Mouse (Mus musculus): Measurements from ENCODE around the gene Ppie.
A peak's percentile ranks its signal among the peaks of the same experiment; 100 is the strongest.
"Not testable (repeated sequence)": the region's sequence is repeated elsewhere in the genome, so short reads cannot be mapped to it uniquely, and the experiment has no call there.

Gene Ppie

DNA sequence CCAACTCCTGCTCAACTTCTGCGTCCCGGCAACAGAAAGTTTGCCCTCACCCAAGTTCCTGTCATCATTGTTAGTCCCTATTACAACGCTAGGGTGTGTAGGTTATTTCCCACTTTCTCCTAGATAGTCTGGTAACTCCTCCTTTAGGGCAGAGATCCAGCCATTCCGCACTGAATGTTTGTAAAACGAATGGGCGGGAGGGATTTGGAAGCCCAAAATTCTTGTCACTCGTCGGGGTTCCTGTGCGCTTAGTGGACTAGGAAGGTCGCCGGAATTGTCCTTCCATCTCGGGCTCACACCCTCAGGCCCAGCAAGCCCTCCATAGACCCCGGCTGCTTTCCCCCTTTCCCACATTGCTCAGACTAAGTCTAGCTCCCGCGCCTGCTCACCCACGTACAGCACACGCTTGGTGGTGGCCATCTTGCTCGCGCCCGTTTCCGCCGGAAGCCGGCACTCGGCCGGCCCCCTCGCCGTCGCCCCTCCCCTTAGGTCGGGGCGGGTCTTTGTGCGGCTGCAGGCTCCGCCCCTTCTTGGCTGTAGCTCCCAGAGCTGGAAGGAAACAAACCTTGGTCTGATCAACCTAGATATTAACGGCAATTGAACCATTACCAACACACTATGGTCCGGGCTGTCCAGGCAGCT lies at the start of gene Ppie:
Ppie (minus strand) TSS at position 439 of the 642 bp plus-strand sequence.
- peak; percentile 78 to 93 for DNase-seq (ENCODE audit: inconsistent age in 2 of 2, low spot score in 1 of 2)

DNA sequence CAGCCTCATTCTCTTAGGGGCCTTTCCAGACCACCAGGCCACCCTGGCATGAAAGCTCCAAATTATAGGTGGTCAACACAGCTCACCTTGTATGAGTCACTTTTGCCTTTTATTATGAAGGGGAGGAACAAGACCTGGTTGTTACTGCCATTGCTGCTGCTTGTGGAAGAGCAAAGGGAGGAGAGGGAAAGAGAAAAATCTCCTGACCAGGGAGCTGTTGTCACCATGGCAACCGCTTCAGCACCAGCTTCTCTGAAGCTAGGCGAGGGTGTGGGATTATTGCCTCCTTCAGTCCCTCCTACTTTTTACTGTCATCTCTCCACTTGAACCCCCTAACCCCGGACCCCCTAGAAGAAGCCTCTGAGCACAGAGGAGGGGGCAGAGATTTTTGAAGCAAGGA lies 45.1 kb upstream of the Ppie start:
- DNase-seq (ENCODE audit: inconsistent age in 2 of 2, low spot score in 1 of 2) = no peak

DNA sequence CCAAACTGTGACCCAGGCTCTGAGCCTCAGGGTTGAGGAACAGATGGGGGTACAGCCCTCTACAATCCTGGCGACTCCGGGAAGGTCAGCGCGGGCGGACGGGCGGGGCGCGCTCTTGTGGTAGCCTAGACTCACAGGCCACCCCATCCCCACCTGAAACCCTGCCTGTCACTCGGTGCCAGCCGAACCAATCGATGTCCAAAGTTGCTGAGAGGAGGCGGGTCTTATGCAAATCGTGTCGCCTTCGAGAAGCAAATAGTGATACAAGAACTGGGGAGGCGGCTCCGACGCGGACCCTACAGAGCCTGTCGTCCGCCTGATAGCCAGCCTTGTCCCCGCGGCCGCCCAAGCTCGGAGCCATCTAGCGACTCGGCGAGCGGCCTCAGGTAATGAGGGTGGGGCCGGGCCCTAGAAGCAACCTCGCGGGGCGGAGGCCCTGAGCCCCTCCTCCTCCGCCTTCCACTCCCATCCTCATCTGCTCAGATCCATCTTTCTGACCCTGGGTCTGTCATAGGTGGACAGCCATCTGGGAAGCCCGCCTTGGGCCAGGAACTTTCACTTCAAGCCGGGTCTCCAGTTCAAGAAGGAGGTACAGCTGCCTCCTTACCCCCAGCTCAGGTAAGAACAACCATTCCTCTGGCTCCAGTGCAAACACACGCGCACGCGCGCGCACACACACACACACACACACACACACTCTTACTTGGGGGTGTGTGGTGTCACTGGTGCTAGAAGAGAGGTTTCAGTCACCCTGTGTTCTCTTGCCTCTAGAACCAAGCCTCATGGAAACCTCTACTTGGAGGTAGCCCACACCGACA lies 43.7 kb upstream of the Ppie start:
- DNase-seq (ENCODE audit: inconsistent age in 2 of 2, low spot score in 1 of 2) = peak; percentile 91 to 96

GRCm38 (mm10) chr4:123182328-123183238 lies 42.8 kb upstream of the Ppie start, which contains the start of gene Hpcal4:
Gene Hpcal4 (plus strand): TSS chr4:123183227.
- DNase-seq (ENCODE audit: inconsistent age in 2 of 2, low spot score in 1 of 2) = peak; percentile 74 to 86

- DNase-seq (ENCODE audit: inconsistent age in 2 of 2, low spot score in 1 of 2) = peak; percentile 40 to 76
Observed at GRCm38 (mm10) chr4:123171811-123172210, 32.1 kb upstream of the Ppie start.

- peak in 1 of 2 experiments; percentile 47 for DNase-seq (ENCODE audit: inconsistent age in 2 of 2, low spot score in 1 of 2)
Observed at GRCm38 (mm10) chr4:123164157-123164556, 24.4 kb upstream of the Ppie start.

DNA sequence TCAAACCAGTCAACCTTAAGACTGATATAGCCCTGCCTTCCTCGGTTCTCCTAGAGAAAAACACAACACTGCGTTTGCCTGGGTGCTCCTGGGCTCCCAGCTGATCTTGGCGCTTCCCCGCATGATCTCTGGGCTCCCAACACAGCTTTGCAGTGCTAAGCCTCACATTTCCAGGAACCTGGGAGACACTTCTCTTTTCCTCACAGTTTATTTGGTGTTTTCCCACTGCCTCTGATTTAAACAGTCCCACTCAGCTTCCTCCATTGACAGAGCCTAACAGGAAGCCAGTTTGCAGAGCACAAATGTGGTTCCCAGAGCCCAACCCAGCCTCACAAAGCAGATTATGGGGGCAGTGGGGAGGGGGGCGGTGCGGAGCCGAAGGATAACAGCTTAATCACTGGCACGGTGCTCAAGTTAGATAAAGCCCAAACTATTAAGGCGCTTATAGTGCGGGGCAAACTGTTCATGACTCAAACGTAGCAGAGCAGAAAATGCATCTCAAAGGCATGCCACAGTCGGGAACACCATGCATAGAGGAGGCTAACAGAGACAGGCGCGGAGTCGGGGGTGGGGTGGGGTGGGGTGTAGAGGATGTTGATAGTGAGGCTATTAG lies 22.7 kb upstream of the Ppie start:
- no peak for DNase-seq (ENCODE audit: inconsistent age in 2 of 2, low spot score in 1 of 2)

GRCm38 (mm10) chr4:123161251-123161650 lies 21.5 kb upstream of the Ppie start:
- DNase-seq (ENCODE audit: inconsistent age in 2 of 2, low spot score in 1 of 2) = not testable (repeated sequence)

- peak in 1 of 2 experiments; percentile 44 for DNase-seq (ENCODE audit: inconsistent age in 2 of 2, low spot score in 1 of 2)
Observed at GRCm38 (mm10) chr4:123160571-123160970, 20.8 kb upstream of the Ppie start.

GRCm38 (mm10) chr4:123155840-123156239 lies 16.1 kb upstream of the Ppie start:
- no peak for DNase-seq (ENCODE audit: inconsistent age in 2 of 2, low spot score in 1 of 2)

DNA sequence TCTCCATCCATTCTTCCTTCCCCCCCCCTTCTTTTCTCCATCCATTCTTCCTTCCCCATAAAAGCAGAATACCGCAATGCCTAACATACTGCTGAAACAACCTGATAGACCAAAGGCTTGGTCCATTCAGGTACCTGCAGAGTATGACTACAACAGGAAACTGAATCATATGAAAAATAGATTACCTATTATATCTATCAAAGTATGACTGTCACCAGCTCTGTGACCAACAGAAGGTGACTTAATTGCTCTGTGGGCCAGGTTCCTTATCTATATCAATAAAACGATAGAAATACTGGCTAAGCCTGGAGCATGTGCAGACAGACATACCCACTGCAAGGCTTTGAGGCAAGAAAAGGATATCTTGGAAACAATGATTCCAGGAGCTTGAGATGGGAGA lies 15.7 kb upstream of the Ppie start:
- DNase-seq (ENCODE audit: inconsistent age in 2 of 2, low spot score in 1 of 2) = no peak

DNA sequence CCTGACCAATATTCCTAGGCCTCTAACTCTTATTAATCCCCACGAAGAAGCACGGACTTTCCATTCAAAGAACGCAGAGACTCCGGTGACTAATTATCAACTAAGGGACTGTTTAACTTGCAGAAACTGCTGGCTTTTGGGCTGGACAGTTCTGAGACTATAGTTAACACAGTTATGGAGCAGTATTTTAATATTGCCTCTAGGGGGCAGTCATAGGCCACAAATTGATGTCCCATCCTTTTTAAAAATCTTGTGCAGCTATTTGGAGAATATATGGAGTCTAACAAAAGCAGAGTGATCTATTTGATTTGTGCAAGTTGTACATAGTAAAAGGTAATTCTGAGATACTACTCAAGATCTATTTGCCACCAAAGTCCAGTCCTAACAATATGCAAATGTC lies 15.3 kb upstream of the Ppie start:
- peak; percentile 18 to 82 for DNase-seq (ENCODE audit: inconsistent age in 2 of 2, low spot score in 1 of 2)

GRCm38 (mm10) chr4:123152976-123153375 lies 13.2 kb upstream of the Ppie start:
- no peak for DNase-seq (ENCODE audit: inconsistent age in 2 of 2, low spot score in 1 of 2)

DNA sequence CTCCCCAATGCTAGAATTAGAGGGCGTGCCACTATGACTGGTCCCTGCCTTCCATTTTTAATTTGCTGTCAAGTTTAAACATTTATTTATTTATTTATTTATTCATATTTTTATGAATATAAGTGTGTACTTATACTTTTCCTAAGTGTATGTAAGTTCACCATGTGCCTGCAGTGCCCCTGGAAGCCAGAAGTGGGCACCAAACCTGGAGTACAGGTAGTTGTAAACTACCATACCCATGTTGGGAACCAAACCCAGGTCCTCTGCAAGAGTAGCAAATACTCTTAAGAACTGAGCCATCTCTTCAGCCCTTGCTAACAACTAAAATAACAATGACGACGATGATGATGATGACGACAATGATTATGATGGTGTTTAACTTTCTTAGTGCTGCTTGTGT lies 12.3 kb upstream of the Ppie start:
- DNase-seq (ENCODE audit: inconsistent age in 2 of 2, low spot score in 1 of 2) = no peak

DNA sequence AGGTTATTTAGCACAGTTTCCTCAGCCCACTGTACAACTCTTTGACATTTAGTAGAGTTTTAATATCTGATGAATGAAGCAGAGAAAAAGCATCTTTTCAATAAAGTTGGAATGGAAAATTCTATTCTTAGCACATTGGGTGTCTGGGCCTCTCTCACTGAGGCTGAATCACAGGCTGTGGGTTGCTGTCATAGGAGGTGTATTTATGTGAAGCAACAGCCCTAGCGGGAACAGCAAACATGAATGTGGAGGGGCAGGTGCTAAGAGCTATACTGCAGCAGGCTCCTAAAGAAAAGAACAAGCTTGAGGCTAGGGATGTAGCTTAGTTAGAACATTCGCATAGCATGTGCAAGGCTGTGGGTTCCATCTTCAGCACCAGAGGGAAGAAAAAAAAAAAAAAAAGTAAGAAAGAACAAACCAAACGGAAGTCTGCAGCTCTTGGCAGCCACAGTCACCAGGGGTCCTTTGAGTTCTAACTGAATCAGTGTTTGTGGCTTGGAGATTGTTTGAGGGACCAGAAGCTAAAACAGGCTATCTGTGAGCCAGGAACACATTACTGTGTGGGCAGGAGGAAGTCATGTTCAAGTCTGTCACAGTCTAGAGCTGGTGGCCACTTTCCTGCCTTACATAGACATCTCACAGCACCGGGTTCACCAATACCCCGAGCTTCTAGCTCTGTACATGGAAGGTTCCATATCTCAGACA lies 7.8 kb upstream of the Ppie start:
- DNase-seq (ENCODE audit: inconsistent age in 2 of 2, low spot score in 1 of 2) = no peak

DNA sequence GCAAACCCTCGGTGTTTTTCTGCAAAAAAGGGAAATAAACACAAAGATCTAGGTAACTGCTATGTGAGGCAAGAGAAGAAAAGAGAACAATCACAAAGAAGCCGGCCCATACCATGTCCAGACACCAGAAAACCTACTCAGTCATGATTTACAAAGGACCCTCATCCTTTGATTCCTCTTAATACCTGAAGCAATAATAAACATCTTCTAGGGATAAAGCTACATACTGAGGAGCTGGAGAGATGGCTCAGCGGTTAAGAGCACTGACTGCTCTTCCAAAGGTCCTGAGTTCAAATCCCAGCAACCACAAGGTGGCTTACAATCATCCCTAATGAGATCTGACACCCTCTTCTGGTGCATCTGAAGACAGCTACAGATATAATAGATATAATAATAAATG lies 2.2 kb downstream of the Ppie start:
- no peak for DNase-seq (ENCODE audit: inconsistent age in 2 of 2, low spot score in 1 of 2)

- DNase-seq (ENCODE audit: inconsistent age in 2 of 2, low spot score in 1 of 2) = no peak
Observed at GRCm38 (mm10) chr4:123127051-123127450, 12.7 kb downstream of the Ppie start.

GRCm38 (mm10) chr4:123126626-123127025 lies 13.1 kb downstream of the Ppie start:
- no peak for DNase-seq (ENCODE audit: inconsistent age in 2 of 2, low spot score in 1 of 2)

DNA sequence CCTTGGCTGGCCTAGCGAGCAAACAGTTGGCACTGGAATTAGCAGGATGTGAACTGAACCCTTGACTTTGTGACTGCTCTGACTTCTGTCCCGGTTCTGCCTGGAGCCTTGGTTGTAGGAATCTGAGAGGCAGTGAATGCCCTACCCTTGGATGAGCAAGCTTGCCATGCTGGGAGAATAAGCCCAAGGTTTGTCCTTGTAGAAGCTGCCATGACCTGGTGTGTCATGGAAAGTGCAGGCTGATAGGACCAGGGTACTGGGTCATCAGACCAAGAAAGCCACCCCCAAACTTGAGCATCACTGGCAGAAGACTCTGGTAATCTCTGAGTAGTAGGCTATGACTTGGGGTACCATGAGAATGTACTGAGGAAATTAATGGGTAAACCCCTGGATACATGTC lies 18.5 kb downstream of the Ppie start:
- DNase-seq (ENCODE audit: inconsistent age in 2 of 2, low spot score in 1 of 2) = peak in 1 of 2 experiments; percentile 74

GRCm38 (mm10) chr4:123116640-123117039 lies 23.1 kb downstream of the Ppie start:
- not testable (repeated sequence) for DNase-seq (ENCODE audit: inconsistent age in 2 of 2, low spot score in 1 of 2)

Data from adrenal gland, adult (tissue).